Mouse (Mus musculus): ENCODE measurements at regions not wholly inside any gene's neighbourhood (a gene's known extent, or its start where the extent isn't known, plus 50 kb on each side); places are given as distances from the start of the nearest gene placed in this dataset.
"Not testable (repeated sequence)": the region's sequence is repeated elsewhere in the genome, so short reads cannot be mapped to it uniquely, and the experiment has no call there.

DNA sequence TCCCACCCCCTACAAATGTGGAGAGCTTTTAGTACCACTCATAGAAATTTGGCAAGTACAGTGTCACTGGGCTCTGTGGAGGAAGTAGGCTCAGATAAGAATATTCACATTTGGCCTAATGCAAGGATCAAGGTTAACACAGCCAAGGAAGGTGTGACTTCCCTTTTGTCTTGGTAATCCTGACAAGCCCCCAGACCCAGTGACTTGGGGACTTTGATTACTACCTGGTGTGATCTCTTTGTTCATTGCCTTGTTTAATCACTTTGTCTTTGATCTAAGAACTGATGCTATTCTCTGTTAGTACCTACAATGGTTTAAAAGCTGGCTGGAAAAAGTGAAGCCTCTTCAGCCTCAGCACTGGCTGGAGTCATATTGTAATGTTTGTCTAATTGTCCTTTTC lies 610.5 kb upstream of the Slc8a1 start:
- no peak overlapping the region for H3K27ac ChIP-seq
- H3K27me3 ChIP-seq = no peaks in the 10 kb centered on the region
- ATAC-seq = no peak
- no peaks in the 10 kb centered on the region for H3K4me1 ChIP-seq (replicated peaks)
- H3K4me3 ChIP-seq (replicated peaks) = no peak overlapping the region
- no peak overlapping the region for H3K9ac ChIP-seq (replicated peaks)
- no peak overlapping the region for H3K4me2 ChIP-seq (replicated peaks)
- no peaks in the 10 kb centered on the region for H3K36me3 ChIP-seq
- no peaks in the 10 kb centered on the region for H3K9me3 ChIP-seq

- no peak for ATAC-seq
- Histone ChIP-seq H3K9me3 (no peaks in the 10 kb centered on the region), H3K27ac (no peak overlapping the region), H3K4me2 (replicated peaks) (no peak overlapping the region), H3K36me3 (no peaks in the 10 kb centered on the region), H3K9ac (replicated peaks) (no peak overlapping the region), H3K4me3 (replicated peaks) (no peak overlapping the region), H3K27me3 (no peaks in the 10 kb centered on the region), H3K4me1 (replicated peaks) (no peaks in the 10 kb centered on the region)
- WGBS = 95% methylated on average over 5 of the region's 5 CpGs
Measured at GRCm38 (mm10) chr17:82331429-82331828, 593.3 kb upstream of the Slc8a1 start.

GRCm38 (mm10) chr17:82312191-82312590 lies 574.0 kb upstream of the Slc8a1 start:
- H3K4me1 ChIP-seq (replicated peaks) = no peaks in the 10 kb centered on the region
- no peak for ATAC-seq
- no peaks in the 10 kb centered on the region for H3K36me3 ChIP-seq
- no peaks in the 10 kb centered on the region for H3K9me3 ChIP-seq
- no peak overlapping the region for H3K9ac ChIP-seq (replicated peaks)
- H3K27me3 ChIP-seq = no peaks in the 10 kb centered on the region
- no peak overlapping the region for H3K4me3 ChIP-seq (replicated peaks)
- H3K27ac ChIP-seq = no peak overlapping the region
- no peak overlapping the region for H3K4me2 ChIP-seq (replicated peaks)
- 81% methylated on average over 5 of the region's 5 CpGs for WGBS

DNA sequence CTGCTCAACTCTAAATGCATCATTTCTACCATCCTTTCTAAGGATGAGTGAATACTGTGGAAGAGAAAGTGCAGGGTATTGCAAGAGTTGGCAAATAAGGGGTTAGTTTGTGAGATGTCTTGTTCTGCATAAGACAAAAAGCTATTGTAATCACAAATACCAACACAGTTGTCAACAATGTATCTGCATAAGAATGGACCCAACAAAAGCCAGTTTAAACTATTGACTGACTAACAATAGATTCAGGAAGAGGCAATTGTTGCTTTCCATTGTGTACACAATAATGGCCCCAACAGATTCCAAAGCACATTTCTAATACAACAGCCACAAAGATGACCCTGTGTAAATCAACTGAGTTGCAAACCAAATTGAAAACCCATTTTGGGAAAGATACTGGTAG lies 568.2 kb upstream of the Slc8a1 start:
- no peaks in the 10 kb centered on the region for H3K36me3 ChIP-seq
- no peak overlapping the region for H3K27ac ChIP-seq
- H3K4me3 ChIP-seq (replicated peaks) = no peak overlapping the region
- no peaks in the 10 kb centered on the region for H3K9me3 ChIP-seq
- no peaks in the 10 kb centered on the region for H3K4me1 ChIP-seq (replicated peaks)
- H3K27me3 ChIP-seq = no peaks in the 10 kb centered on the region
- H3K4me2 ChIP-seq (replicated peaks) = no peak overlapping the region
- ATAC-seq = no peak
- H3K9ac ChIP-seq (replicated peaks) = no peak overlapping the region

DNA sequence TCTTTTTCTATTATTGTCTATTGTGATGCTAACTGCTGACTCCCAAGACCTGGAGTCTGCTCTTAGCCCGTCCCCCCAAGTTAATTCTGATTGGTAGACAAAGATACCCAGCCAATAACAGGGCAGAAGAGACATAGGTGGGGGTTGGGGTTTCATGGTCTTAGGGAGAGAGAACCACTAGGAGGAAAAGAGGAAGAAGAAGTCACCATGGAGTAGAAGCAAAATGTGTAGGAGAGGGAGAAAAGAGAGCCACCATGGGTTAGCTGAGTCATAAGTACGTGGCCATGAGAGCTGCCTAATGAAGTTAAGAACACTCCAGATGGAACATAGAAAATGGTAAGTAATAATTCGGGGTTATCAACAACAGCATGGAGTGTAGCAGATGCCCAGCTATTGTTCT lies 539.6 kb upstream of the Slc8a1 start:
- WGBS = 86% methylated on average over 3 of the region's 3 CpGs
- H3K4me2 ChIP-seq (replicated peaks) = no peak overlapping the region
- ATAC-seq = no peak
- H3K36me3 ChIP-seq = no peaks in the 10 kb centered on the region
- H3K9me3 ChIP-seq = no peaks in the 10 kb centered on the region
- no peaks in the 10 kb centered on the region for H3K4me1 ChIP-seq (replicated peaks)
- H3K9ac ChIP-seq (replicated peaks) = no peak overlapping the region
- H3K27ac ChIP-seq = no peak overlapping the region
- no peak overlapping the region for H3K4me3 ChIP-seq (replicated peaks)
- no peaks in the 10 kb centered on the region for H3K27me3 ChIP-seq

- no peak overlapping the region for H3K9ac ChIP-seq (replicated peaks)
- no peaks in the 10 kb centered on the region for H3K27me3 ChIP-seq
- no peak for ATAC-seq
- H3K4me2 ChIP-seq (replicated peaks) = no peak overlapping the region
- WGBS = 81% methylated on average over 4 of the region's 4 CpGs
- H3K36me3 ChIP-seq = no peaks in the 10 kb centered on the region
- no peaks in the 10 kb centered on the region for H3K9me3 ChIP-seq
- H3K27ac ChIP-seq = no peak overlapping the region
- H3K4me3 ChIP-seq (replicated peaks) = no peak overlapping the region
- no peaks in the 10 kb centered on the region for H3K4me1 ChIP-seq (replicated peaks)
Measured at GRCm38 (mm10) chr17:82273946-82274345, 535.8 kb upstream of the Slc8a1 start.

DNA sequence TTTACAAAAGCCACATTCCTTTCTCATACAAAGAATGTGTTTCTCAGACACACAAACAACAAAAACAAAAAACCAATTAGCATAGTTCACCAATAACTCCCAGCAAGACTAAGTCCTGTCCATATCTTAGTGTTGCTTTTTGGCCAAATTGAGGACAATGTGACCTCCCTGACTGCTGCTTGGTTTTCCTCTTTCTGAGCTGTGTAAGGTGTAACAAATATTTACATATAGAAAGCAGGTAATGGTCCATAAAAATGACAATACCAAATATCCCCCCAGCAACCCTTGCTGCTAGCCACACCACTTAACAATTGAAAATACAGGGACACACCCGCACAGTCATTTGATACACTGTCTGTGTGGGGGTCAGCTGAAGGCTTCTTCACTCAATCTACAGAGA lies 534.7 kb upstream of the Slc8a1 start:
- Histone ChIP-seq H3K9ac (replicated peaks) (no peak overlapping the region), H3K36me3 (no peaks in the 10 kb centered on the region), H3K27me3 (no peaks in the 10 kb centered on the region), H3K4me1 (replicated peaks) (no peaks in the 10 kb centered on the region), H3K4me2 (replicated peaks) (no peak overlapping the region), H3K27ac (no peak overlapping the region), H3K4me3 (replicated peaks) (no peak overlapping the region), H3K9me3 (no peaks in the 10 kb centered on the region)
- no peak for ATAC-seq
- 100% methylated on average over 1 of the region's 1 CpGs for WGBS

- not testable (repeated sequence) for H3K27ac ChIP-seq; H3K4me3 ChIP-seq (replicated peaks); ATAC-seq; H3K27me3 ChIP-seq; H3K36me3 ChIP-seq; H3K9ac ChIP-seq (replicated peaks); H3K4me1 ChIP-seq (replicated peaks); H3K9me3 ChIP-seq; H3K4me2 ChIP-seq (replicated peaks)
- WGBS = 96% methylated on average over 5 of the region's 5 CpGs
Measured at GRCm38 (mm10) chr17:82266842-82267241, 528.7 kb upstream of the Slc8a1 start.

GRCm38 (mm10) chr17:82252362-82252761 lies 514.2 kb upstream of the Slc8a1 start:
- Histone ChIP-seq H3K36me3 (no peaks in the 10 kb centered on the region), H3K27ac (no peak overlapping the region), H3K4me3 (replicated peaks) (no peak overlapping the region), H3K4me2 (replicated peaks) (no peak overlapping the region), H3K9ac (replicated peaks) (no peak overlapping the region), H3K9me3 (no peaks in the 10 kb centered on the region), H3K27me3 (no peaks in the 10 kb centered on the region), H3K4me1 (replicated peaks) (no peaks in the 10 kb centered on the region)
- no peak for ATAC-seq
- 94% methylated on average over 2 of the region's 2 CpGs for WGBS

DNA sequence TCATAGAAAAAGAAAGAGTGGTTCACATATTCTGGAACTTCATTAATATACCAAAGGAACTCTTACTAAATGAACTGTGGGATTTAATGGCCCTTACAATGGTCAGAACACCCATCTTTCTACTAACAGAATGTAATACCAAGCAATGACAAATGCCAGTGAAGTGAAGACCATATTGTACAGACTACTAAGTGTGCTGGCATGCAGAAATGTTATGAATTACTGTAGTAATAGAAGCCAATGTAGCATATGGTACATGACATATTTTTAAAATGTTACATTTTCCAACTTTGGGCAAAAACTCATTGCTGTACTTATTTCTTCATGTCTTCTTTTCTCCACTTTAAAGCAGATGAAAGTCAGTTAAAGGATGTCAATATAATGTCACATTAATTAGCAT lies 513.7 kb upstream of the Slc8a1 start:
- no peaks in the 10 kb centered on the region for H3K27me3 ChIP-seq
- ATAC-seq = no peak
- no peak overlapping the region for H3K27ac ChIP-seq
- H3K4me3 ChIP-seq (replicated peaks) = no peak overlapping the region
- no peaks in the 10 kb centered on the region for H3K9me3 ChIP-seq
- H3K4me2 ChIP-seq (replicated peaks) = no peak overlapping the region
- no peak overlapping the region for H3K9ac ChIP-seq (replicated peaks)
- no peaks in the 10 kb centered on the region for H3K36me3 ChIP-seq
- H3K4me1 ChIP-seq (replicated peaks) = no peaks in the 10 kb centered on the region

GRCm38 (mm10) chr17:82238361-82238760 lies 500.2 kb upstream of the Slc8a1 start:
- Histone ChIP-seq H3K27ac (no peak overlapping the region), H3K36me3 (no peaks in the 10 kb centered on the region), H3K27me3 (no peaks in the 10 kb centered on the region), H3K4me2 (replicated peaks) (no peak overlapping the region), H3K9me3 (no peaks in the 10 kb centered on the region), H3K4me3 (replicated peaks) (no peak overlapping the region), H3K4me1 (replicated peaks) (no peaks in the 10 kb centered on the region), H3K9ac (replicated peaks) (no peak overlapping the region)
- no peak for ATAC-seq
- 57% methylated on average over 1 of the region's 1 CpGs for WGBS

GRCm38 (mm10) chr17:82237456-82237855 lies 499.3 kb upstream of the Slc8a1 start:
- H3K4me2 ChIP-seq (replicated peaks) = no peak overlapping the region
- no peaks in the 10 kb centered on the region for H3K36me3 ChIP-seq
- no peak overlapping the region for H3K4me3 ChIP-seq (replicated peaks)
- ATAC-seq = no peak
- H3K4me1 ChIP-seq (replicated peaks) = no peaks in the 10 kb centered on the region
- no peaks in the 10 kb centered on the region for H3K27me3 ChIP-seq
- no peak overlapping the region for H3K27ac ChIP-seq
- 85% methylated on average over 2 of the region's 2 CpGs for WGBS
- H3K9ac ChIP-seq (replicated peaks) = no peak overlapping the region
- H3K9me3 ChIP-seq = no peaks in the 10 kb centered on the region

DNA sequence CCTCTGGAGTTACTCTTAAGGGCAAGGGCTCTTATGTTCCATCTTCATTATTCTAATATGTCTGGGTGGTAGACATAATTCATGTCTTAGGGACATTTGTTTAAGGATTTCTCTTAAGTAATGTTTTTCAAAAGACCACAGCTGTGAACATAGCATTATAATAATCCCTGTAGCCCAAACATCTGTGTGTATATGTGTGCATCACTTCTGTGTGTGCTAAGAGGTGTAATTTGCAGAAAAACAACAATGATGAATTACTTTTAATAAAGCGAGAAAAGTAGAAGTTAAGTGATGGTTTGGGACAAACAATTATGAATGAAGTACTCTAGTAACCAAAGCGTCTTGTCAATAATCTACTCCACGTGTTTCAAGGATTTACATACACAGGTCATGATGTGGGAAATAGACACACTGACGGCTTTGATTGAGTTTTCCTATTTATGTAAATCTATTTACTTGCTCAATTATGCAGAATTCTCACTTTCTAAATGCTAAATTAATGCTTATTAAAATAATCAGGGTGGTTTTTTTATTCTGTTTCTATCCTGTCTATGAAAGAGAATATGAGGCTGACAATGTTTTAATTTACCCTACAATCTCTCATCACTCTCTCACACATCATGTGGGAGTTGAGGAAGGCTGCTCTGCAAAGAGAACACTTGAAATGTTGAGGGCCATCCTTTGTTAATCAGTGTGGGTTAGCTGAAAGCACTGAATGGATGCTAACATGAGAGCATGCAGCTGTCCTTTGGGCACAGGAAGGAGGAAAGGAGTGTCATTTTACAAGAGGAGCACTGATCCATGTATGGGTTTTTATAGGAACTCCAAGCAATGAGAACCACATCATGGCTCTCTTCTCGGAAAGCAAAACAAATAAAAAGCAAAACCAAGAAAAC lies 477.8 kb upstream of the Slc8a1 start:
- Histone ChIP-seq H3K4me2 (replicated peaks) (no peak overlapping the region), H3K27me3 (peaks cover 2% of the 10 kb centered on the region; the same call in 1 of the 2 replicates), H3K4me3 (replicated peaks) (no peak overlapping the region), H3K9me3 (no peaks in the 10 kb centered on the region), H3K9ac (replicated peaks) (no peak overlapping the region), H3K4me1 (replicated peaks) (no peaks in the 10 kb centered on the region), H3K27ac (no peak overlapping the region), H3K36me3 (no peaks in the 10 kb centered on the region)
- ATAC-seq = no peak
- WGBS = 85% methylated on average over 5 of the region's 5 CpGs
